In genomic region chr6:72473264-72474041, GRCm38 (mm10) we compare ENCODE assay signal across 9 mouse cellular contexts. TPM values are rescaled to one million over a fixed set of nuclear protein-coding genes. Genes with fewer than 3 reads are reported as not detected.
DNase-seq lines count a peak whose midpoint lies in the region; ATAC-seq and TF ChIP-seq lines count a peak whose summit lies in the region.
"Had no signal": no experiment of that assay in that cellular context is flagged by ENCODE, and none has a peak within 500 bp of the region (broad histone marks: within the 10 kb centered on the region; RNA-seq: fewer than 3 reads in every experiment).

No protein-coding gene starts in this region.

- H3K27ac ChIP-seq in bone marrow macrophage, adult 2 months (ENCODE audit: insufficient read depth, low read depth, low read length): peak overlapping the region; percentile 78
- no peak overlapping the region for H3K27ac ChIP-seq in forebrain, embryonic 12.5 days
- H3K27ac ChIP-seq: heart, embryonic 13.5 days had no signal

- TF ChIP-seq POLR2A in bone marrow macrophage, adult 2 months (IDR thresholded peaks at IDR 0.05; ENCODE audit: borderline replicate concordance, low read depth, low read length): no peak

- no peaks in the 10 kb centered on the region for H3K27me3 ChIP-seq in forebrain, embryonic 12.5 days
- H3K27me3 ChIP-seq: heart, embryonic 13.5 days had no signal

- peaks cover 26% of the 10 kb centered on the region for H3K4me1 ChIP-seq in bone marrow macrophage, adult 2 months (ENCODE audit: control insufficient read depth, insufficient read depth, low read length)
- no peaks in the 10 kb centered on the region for H3K4me1 ChIP-seq in forebrain, embryonic 12.5 days

- H3K36me3 ChIP-seq in forebrain, embryonic 12.5 days (replicated peaks): no peaks in the 10 kb centered on the region
- H3K36me3 ChIP-seq: heart, embryonic 13.5 days had no signal

- H3K9me3 ChIP-seq in forebrain, embryonic 12.5 days: no peaks in the 10 kb centered on the region
- H3K9me3 ChIP-seq: heart, embryonic 13.5 days had no signal

- no peak overlapping the region for H3K9ac ChIP-seq in forebrain, embryonic 12.5 days
- H3K9ac ChIP-seq: heart, embryonic 13.5 days had no signal

- intact Hi-C loops in heart, postnatal 36 days (cut with DNase I): no loop called here

- peak; percentile 45; the same call in 1 of the 2 replicates for ATAC-seq in frontal cortex, adult (ENCODE audit: low TSS enrichment)
- ATAC-seq in forebrain, embryonic 12.5 days (ENCODE audit: low FRiP score): no peak

- no peak overlapping the region for H3K4me3 ChIP-seq in bone marrow macrophage, adult 2 months (ENCODE audit: insufficient read depth, low read length)
- no peak overlapping the region for H3K4me3 ChIP-seq in forebrain, embryonic 12.5 days (replicated peaks)
- H3K4me3 ChIP-seq: heart, embryonic 13.5 days had no signal

- WGBS in forebrain, embryonic 12.5 days: 76% methylated on average over 14 of the region's 14 CpGs

- no peak overlapping the region for H3K4me2 ChIP-seq in forebrain, embryonic 12.5 days
- H3K4me2 ChIP-seq: heart, embryonic 13.5 days had no signal

- no peak for TF ChIP-seq CTCF in bone marrow macrophage, adult 2 months (IDR thresholded peaks at IDR 0.05; ENCODE audit: low read depth, low read length)

- DNase-seq in frontal cortex, adult 2 months (ENCODE audit: extremely low spot score in 1 of 2, low spot score in 1 of 2): no peak
- DNase-seq in heart, postnatal 36 days: peak; percentile 47 to 52
- peak; percentile 86 for DNase-seq in lung, postnatal 10 days
- DNase-seq in thymus, postnatal 36 days: peak; percentile 14 to 28
- DNase-seq in testis, postnatal 10 days (ENCODE audit: low spot score): no peak

RNA-seq across cellular contexts. Expression of gene Mat2a, which starts 34.1 kb away (rescaled TPM):
- polyA plus RNA-seq in frontal cortex, adult 2 months (2012; rRNA removed): 221 and 223 TPM in 2 replicates
- 88.0 and 88.8 TPM in 2 replicates for polyA plus RNA-seq in bone marrow macrophage, adult 2 months (2012; ENCODE audit: insufficient read depth, insufficient read length, missing spikeins)
- total RNA-seq in heart, postnatal 36 days (2021): 100 to 1,000 TPM in 1 of 2 experiments, 10 to 100 TPM in 1; 81.3 to 164 TPM
- polyA plus RNA-seq in forebrain, embryonic 12.5 days (2016; fragmentation: Nextera tagmentation; extraction: Ambion mirVana): 475 and 476 TPM in 2 replicates

RNA-seq across cellular contexts. Expression of gene Sh2d6, which starts 48.1 kb away (rescaled TPM):
- polyA plus RNA-seq in frontal cortex, adult 2 months (2012; rRNA removed): 1.8 and 2.3 TPM in 2 replicates
- polyA plus RNA-seq in bone marrow macrophage, adult 2 months (2012; ENCODE audit: insufficient read depth, insufficient read length, missing spikeins): 1.3 TPM in 1 of 2 replicates, not detected in the other
- total RNA-seq in heart, postnatal 36 days (2021): under 1 TPM; 0.33 to 0.35 TPM
- polyA plus RNA-seq in forebrain, embryonic 12.5 days (2016; fragmentation: Nextera tagmentation; extraction: Ambion mirVana): 0.40 and 0.47 TPM in 2 replicates

RNA-seq across cellular contexts. Expression of gene Ggcx, which starts 59.3 kb away (rescaled TPM):
- 20.3 and 24.4 TPM in 2 replicates for polyA plus RNA-seq in frontal cortex, adult 2 months (2012; rRNA removed)
- 15.7 and 18.3 TPM in 2 replicates for polyA plus RNA-seq in bone marrow macrophage, adult 2 months (2012; ENCODE audit: insufficient read depth, insufficient read length, missing spikeins)
- total RNA-seq in heart, postnatal 36 days (2021): 10 to 100 TPM; 31.1 to 31.7 TPM
- 19.1 and 19.8 TPM in 2 replicates for polyA plus RNA-seq in forebrain, embryonic 12.5 days (2016; fragmentation: Nextera tagmentation; extraction: Ambion mirVana)

Comparison
In these comparisons a context has a peak if more than half of its experiments do, and no peak if none do; other contexts are left out.
1. DNase-seq: peak in heart, postnatal 36 days (2 of 2), lung, postnatal 10 days (single experiment) and thymus, postnatal 36 days (2 of 2); none in frontal cortex, adult 2 months (0 of 2) and testis, postnatal 10 days (single experiment).